Mouse (Mus musculus): ENCODE results near the gene Uba3. TPM values are rescaled to one million over a fixed set of nuclear protein-coding genes. Genes with fewer than 3 reads are reported as not detected.

The Uba3 gene
- polyA plus RNA-seq, 1 experiment from 2014 or later: 33.7 TPM

DNA sequence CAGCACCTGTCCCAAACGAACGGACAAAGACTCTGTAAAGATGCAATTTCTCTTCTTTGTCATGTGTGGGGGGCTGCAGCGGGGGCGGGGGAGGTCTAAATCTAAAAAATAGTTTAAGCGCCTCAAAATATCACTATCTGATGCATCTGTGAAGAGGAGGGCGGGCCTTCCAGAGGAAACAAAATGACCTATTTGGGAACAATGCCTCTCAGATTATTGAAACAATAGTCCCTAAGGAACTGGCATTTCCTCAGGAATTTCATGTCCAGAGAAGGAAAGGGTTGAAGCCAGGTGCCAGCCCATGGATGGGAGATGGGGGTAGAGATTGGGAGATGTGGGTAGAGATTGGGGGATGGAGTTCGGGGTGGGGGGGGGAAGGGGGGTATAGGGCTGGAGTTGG lies 63.6 kb downstream of the Uba3 start:
- Histone ChIP-seq H3K27me3 (ENCODE audit: control insufficient read depth, insufficient read depth, low read length) (no peaks in the 10 kb centered on the region), H3K4me3 (ENCODE audit: low read depth, low read length) (no peak overlapping the region), H3K36me3 (ENCODE audit: control insufficient read depth, insufficient read depth, low read length) (no peaks in the 10 kb centered on the region; the same call in 1 of the 2 replicates), H3K9ac (ENCODE audit: low read length) (no peak overlapping the region), H3K27ac (replicated peaks) (no peak overlapping the region), H3K9me3 (ENCODE audit: control insufficient read depth, low read length) (no peaks in the 10 kb centered on the region), H3K4me2 (replicated peaks; ENCODE audit: low read depth) (no peak overlapping the region), H3K4me1 (replicated peaks; ENCODE audit: control insufficient read depth, insufficient read depth) (no peaks in the 10 kb centered on the region)
- 73% methylated on average over 7 of the region's 7 CpGs for WGBS
- ATAC-seq (ENCODE audit: low FRiP score, low TSS enrichment) (no peak), DNase-seq (ENCODE audit: low spot score) (no peak)
- no peak for TF ChIP-seq CTCF (IDR thresholded peaks at IDR 0.05; ENCODE audit: low read depth)
- no peak for TF ChIP-seq EP300 (optimal IDR thresholded peaks at IDR 0.05)

Other genes starting within 250 kb of the Uba3 start
- gene Fam19a4, start 145.2 kb downstream of the Uba3 start, polyA plus RNA-seq (2015; fragmentation: Nextera tagmentation; extraction: Ambion mirVana): 0.15 and 0.27 TPM in 2 replicates
- gene Eogt, start 56.5 kb downstream of the Uba3 start, polyA plus RNA-seq (2015; fragmentation: Nextera tagmentation; extraction: Ambion mirVana): 5.0 and 5.1 TPM in 2 replicates
- 27.4 and 34.3 TPM in 2 replicates for gene Tmf1, start 26.5 kb downstream of the Uba3 start, polyA plus RNA-seq (2015; fragmentation: Nextera tagmentation; extraction: Ambion mirVana)
- 69.0 and 71.2 TPM in 2 replicates for gene Arl6ip5, start 5.0 kb upstream of the Uba3 start, polyA plus RNA-seq (2015; fragmentation: Nextera tagmentation; extraction: Ambion mirVana)
- 0.16 and 0.27 TPM in 2 replicates for gene Lmod3, start 47.1 kb upstream of the Uba3 start, polyA plus RNA-seq (2015; fragmentation: Nextera tagmentation; extraction: Ambion mirVana)